Mouse (Mus musculus) heart, embryonic 16.5 days (tissue): ENCODE results near the gene Gucy2g. TPM values are rescaled to one million over a fixed set of nuclear protein-coding genes. Genes with fewer than 3 reads are reported as not detected.

Source experiments
- ATAC-seq: fragments of 200-750 bp; cut with Nextera tagmentation; replicated peaks from 2 replicates; pipeline ENCODE4 v1.8.0; 2017; ENCODE audit warnings: moderate number of reproducible peaks; ENCODE audit not compliant: insufficient read depth, low FRiP score; ENCODE audit errors: extremely low read depth
- H3K27ac ChIP-seq: fragments of 300-500 bp; sonication (generic); 2 replicates; pipeline ENCODE4 v1.5.1; 2014; ENCODE audit warnings: mild to moderate bottlenecking, low read length, control low read depth, moderate library complexity
- H3K27me3 ChIP-seq: fragments of 300-500 bp; sonication (generic); 2 replicates; pipeline ENCODE4 v1.6.1; 2014; ENCODE audit warnings: low read length, mixed read lengths; ENCODE audit not compliant: control insufficient read depth, insufficient read depth
- H3K36me3 ChIP-seq: fragments of 300-500 bp; sonication (generic); 2 replicates; pipeline ENCODE4 v1.6.1; 2014; ENCODE audit not compliant: control insufficient read depth, insufficient read depth
- H3K4me1 ChIP-seq: fragments of 300-500 bp; sonication (generic); 2 replicates; pipeline ENCODE4 v1.6.1; 2014; ENCODE audit warnings: low read length, mixed read lengths; ENCODE audit not compliant: control insufficient read depth, insufficient read depth
- H3K4me2 ChIP-seq: fragments of 300-500 bp; sonication (generic); 2 replicates; pipeline ENCODE4 v1.6.1; 2014; ENCODE audit warnings: low read depth, mild to moderate bottlenecking, control low read depth, low read length
- H3K4me3 ChIP-seq: fragments of 300-500 bp; sonication (generic); 2 replicates; pipeline ENCODE4 v1.5.1; 2014; ENCODE audit warnings: mild to moderate bottlenecking, control low read depth, low read length
- H3K9ac ChIP-seq: fragments of 300-500 bp; sonication (generic); 2 replicates; pipeline ENCODE4 v1.6.1; 2014; ENCODE audit warnings: low read length, control low read depth
- H3K9me3 ChIP-seq: fragments of 300-500 bp; sonication (generic); replicated peaks from 2 replicates; pipeline ENCODE4 v1.6.1; 2016; ENCODE audit warnings: low read length; ENCODE audit not compliant: control insufficient read depth
- WGBS: fragments of 180-500 bp; shearing (Covaris S2); extraction: QIAGEN DNeasy Blood & Tissue Kit; methylation state at CpG from one replicate; pipeline ENCODE4 v1.1.7; 2014; 5-methylcytosine and 5-hydroxymethylcytosine counted together
- polyA plus RNA-seq: library from polyadenylated mRNA; unstranded; fragments of >200 nt; fragmentation: Nextera tagmentation; extraction: Ambion mirVana; gene quantifications from 2 replicates; pipeline ENCODE4 v1.2.1, GENCODE M21; 2015

The Gucy2g gene
- polyA plus RNA-seq, 1 experiment from 2014 or later: not detected

GRCm38 (mm10) chr19:55236564-55236963 is 4.5 kb downstream of the Gucy2g start:
- H3K9ac ChIP-seq: no peak overlapping the region

GRCm38 (mm10) chr19:55236026-55236425 is 5.0 kb downstream of the Gucy2g start:
- no peak overlapping the region for H3K9ac ChIP-seq
- no peak for ATAC-seq
- WGBS: 42% methylated on average over 2 of the region's 2 CpGs
- no peak overlapping the region for H3K4me2 ChIP-seq
- no peaks in the 10 kb centered on the region for H3K36me3 ChIP-seq
- no peak overlapping the region for H3K27ac ChIP-seq
- no peaks in the 10 kb centered on the region for H3K9me3 ChIP-seq
- peaks cover 2% of the 10 kb centered on the region; the same call in 1 of the 2 replicates for H3K4me1 ChIP-seq
- H3K27me3 ChIP-seq: no peaks in the 10 kb centered on the region
- no peak overlapping the region for H3K4me3 ChIP-seq

More at GRCm38 (mm10) chr19:55236564-55236963, 4.5 kb downstream of the Gucy2g start:
- Histone ChIP-seq H3K27me3 (no peaks in the 10 kb centered on the region), H3K36me3 (no peaks in the 10 kb centered on the region), H3K27ac (no peak overlapping the region), H3K4me3 (no peak overlapping the region), H3K4me2 (no peak overlapping the region), H3K4me1 (no peaks in the 10 kb centered on the region), H3K9me3 (no peaks in the 10 kb centered on the region)
- 70% methylated on average over 5 of the region's 5 CpGs for WGBS
- ATAC-seq: no peak

GRCm38 (mm10) chr19:55232136-55232535 is 8.9 kb downstream of the Gucy2g start:
- WGBS: 34% methylated on average over 8 of the region's 8 CpGs
- no peaks in the 10 kb centered on the region for H3K36me3 ChIP-seq
- no peaks in the 10 kb centered on the region for H3K27me3 ChIP-seq
- no peak overlapping the region for H3K27ac ChIP-seq
- H3K4me3 ChIP-seq: no peak overlapping the region
- H3K4me2 ChIP-seq: no peak overlapping the region
- H3K9ac ChIP-seq: no peak overlapping the region
- peaks cover 2% of the 10 kb centered on the region; the same call in 1 of the 2 replicates for H3K4me1 ChIP-seq
- no peaks in the 10 kb centered on the region for H3K9me3 ChIP-seq
- ATAC-seq: peak; percentile 73

- whole genome bisulfite sequencing: 63% methylated on average over 10 of the region's 10 CpGs
- H3K27me3 ChIP-seq: no peaks in the 10 kb centered on the region
- no peak overlapping the region for H3K4me2 ChIP-seq
- peaks cover 2% of the 10 kb centered on the region; the same call in 1 of the 2 replicates for H3K4me1 ChIP-seq
- no peak overlapping the region for H3K27ac ChIP-seq
- no peaks in the 10 kb centered on the region for H3K9me3 ChIP-seq
- no peaks in the 10 kb centered on the region for H3K36me3 ChIP-seq
- H3K9ac ChIP-seq: no peak overlapping the region
- ATAC-seq: no peak
- no peak overlapping the region for H3K4me3 ChIP-seq
These were observed 10.0 kb downstream of the Gucy2g start for GRCm38 (mm10) chr19:55231081-55231480.

GRCm38 (mm10) chr19:55227135-55227534 is 13.9 kb downstream of the Gucy2g start:
- no peak overlapping the region for H3K27ac ChIP-seq

GRCm38 (mm10) chr19:55226621-55227020 is 14.4 kb downstream of the Gucy2g start:
- Histone ChIP-seq H3K4me1 (peaks cover 2% of the 10 kb centered on the region; the same call in 1 of the 2 replicates), H3K4me3 (no peak overlapping the region), H3K9me3 (no peaks in the 10 kb centered on the region), H3K9ac (no peak overlapping the region), H3K27ac (no peak overlapping the region), H3K4me2 (no peak overlapping the region), H3K36me3 (no peaks in the 10 kb centered on the region), H3K27me3 (peaks cover 3% of the 10 kb centered on the region; the same call in 1 of the 2 replicates)
- 71% methylated on average over 5 of the region's 5 CpGs for WGBS
- ATAC-seq: no peak

More at GRCm38 (mm10) chr19:55227135-55227534, 13.9 kb downstream of the Gucy2g start:
- Histone ChIP-seq H3K4me2 (no peak overlapping the region), H3K9me3 (no peaks in the 10 kb centered on the region), H3K27me3 (peaks cover 2% of the 10 kb centered on the region; the same call in 1 of the 2 replicates), H3K9ac (no peak overlapping the region), H3K36me3 (no peaks in the 10 kb centered on the region), H3K4me3 (no peak overlapping the region), H3K4me1 (peaks cover 2% of the 10 kb centered on the region; the same call in 1 of the 2 replicates)
- no peak for ATAC-seq
- 74% methylated on average over 7 of the region's 7 CpGs for WGBS

GRCm38 (mm10) chr19:55222268-55222667 is 18.8 kb downstream of the Gucy2g start:
- peaks cover 3% of the 10 kb centered on the region; the same call in 1 of the 2 replicates for H3K27me3 ChIP-seq
- no peak overlapping the region for H3K4me3 ChIP-seq
- no peak overlapping the region for H3K27ac ChIP-seq
- peaks cover 6% of the 10 kb centered on the region; the same call in 1 of the 2 replicates for H3K4me1 ChIP-seq
- H3K9me3 ChIP-seq: no peaks in the 10 kb centered on the region
- ATAC-seq: no peak
- H3K4me2 ChIP-seq: no peak overlapping the region
- 88% methylated on average over 9 of the region's 9 CpGs for WGBS
- H3K9ac ChIP-seq: no peak overlapping the region
- no peaks in the 10 kb centered on the region for H3K36me3 ChIP-seq

GRCm38 (mm10) chr19:55221208-55221607 is 19.8 kb downstream of the Gucy2g start:
- H3K4me2 ChIP-seq: no peak overlapping the region
- H3K27ac ChIP-seq: no peak overlapping the region
- no peak overlapping the region for H3K9ac ChIP-seq
- ATAC-seq: no peak
- peaks cover 6% of the 10 kb centered on the region; the same call in 1 of the 2 replicates for H3K4me1 ChIP-seq
- H3K9me3 ChIP-seq: no peaks in the 10 kb centered on the region
- WGBS: 75% methylated on average over 6 of the region's 6 CpGs
- H3K27me3 ChIP-seq: peaks cover 3% of the 10 kb centered on the region; the same call in 1 of the 2 replicates
- H3K4me3 ChIP-seq: no peak overlapping the region
- no peaks in the 10 kb centered on the region for H3K36me3 ChIP-seq

GRCm38 (mm10) chr19:55219359-55219758 is 21.7 kb downstream of the Gucy2g start:
- Histone ChIP-seq H3K4me1 (peaks cover 6% of the 10 kb centered on the region; the same call in 1 of the 2 replicates), H3K9ac (no peak overlapping the region), H3K27me3 (peaks cover 3% of the 10 kb centered on the region; the same call in 1 of the 2 replicates), H3K4me2 (no peak overlapping the region), H3K36me3 (no peaks in the 10 kb centered on the region), H3K9me3 (no peaks in the 10 kb centered on the region), H3K27ac (no peak overlapping the region), H3K4me3 (no peak overlapping the region; the same call in 1 of the 2 replicates)
- WGBS: 68% methylated on average over 8 of the region's 8 CpGs
- ATAC-seq: no peak
